Mouse (Mus musculus): ENCODE measurements around the gene Wsb1. TPM values are rescaled to one million over a fixed set of nuclear protein-coding genes. Genes with fewer than 3 reads are reported as not detected.

Gene Wsb1
- polyA plus RNA-seq, 1 experiment: 47.5 TPM

GRCm38 (mm10) chr11:79190257-79190656 is 64.2 kb downstream of the Wsb1 start:
- TF ChIP-seq CTCF (IDR thresholded peaks at IDR 0.05; ENCODE audit: extremely low read depth, insufficient read length, insufficient replicate concordance, low read depth, low read length) (no peak), POLR2A (IDR thresholded peaks at IDR 0.05; ENCODE audit: low read depth, low read length) (no peak)
- 93% methylated on average over 2 of the region's 2 CpGs for WGBS
- H3K27me3 ChIP-seq (ENCODE audit: control insufficient read depth, insufficient read depth, low read length): no peaks in the 10 kb centered on the region
- peaks cover 13% of the 10 kb centered on the region; the same call in 1 of the 2 replicates for H3K4me1 ChIP-seq (ENCODE audit: control insufficient read depth, insufficient read depth, insufficient read length, low read length)
- H3K4me3 ChIP-seq (ENCODE audit: low read depth, low read length): no peak overlapping the region
- no peaks in the 10 kb centered on the region for H3K36me3 ChIP-seq (ENCODE audit: control insufficient read depth, insufficient read depth, low read length)
- H3K27ac ChIP-seq (ENCODE audit: insufficient read depth, low read depth, low read length): no peak overlapping the region

Other genes with a start within 250 kb of the Wsb1 start
- gene Ksr1, start 108.3 kb downstream of the Wsb1 start, polyA plus RNA-seq (2012; rRNA removed): 43.9 and 106 TPM in 2 replicates
- not detected in 2 replicates for gene Gm9964, start 42.2 kb upstream of the Wsb1 start, polyA plus RNA-seq (2012; rRNA removed)
- 3.5 and 7.0 TPM in 2 replicates for gene Nf1, start 85.0 kb upstream of the Wsb1 start, polyA plus RNA-seq (2012; rRNA removed)
- gene Omg, start 249.4 kb upstream of the Wsb1 start, polyA plus RNA-seq (2012; rRNA removed): not detected in 2 replicates